Mouse (Mus musculus): ENCODE results near the gene Btg3. TPM values are rescaled to one million over a fixed set of nuclear protein-coding genes. Genes with fewer than 3 reads are reported as not detected.

Gene Btg3
- polyA plus RNA-seq, 1 experiment from 2014 or later = 70.6 TPM

DNA sequence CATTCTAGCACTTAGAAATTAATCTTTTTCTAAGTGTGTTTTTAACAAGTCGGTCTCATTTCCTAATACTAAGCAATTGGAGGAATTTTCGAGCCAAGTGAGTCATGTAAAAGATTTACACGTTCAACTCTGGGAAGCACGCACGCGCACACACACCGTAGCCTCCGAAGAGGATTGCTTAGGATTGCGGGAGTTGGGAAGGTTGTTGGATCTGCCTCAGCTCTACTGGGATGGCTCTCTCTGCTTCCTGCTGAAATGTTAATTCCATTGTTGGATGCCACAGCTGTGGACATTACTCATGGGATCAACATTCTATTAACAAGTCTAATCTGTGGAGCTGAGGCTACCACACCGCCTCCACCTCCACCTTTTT is 74.3 kb downstream of the Btg3 start:
- Histone ChIP-seq H3K9me3 (ENCODE audit: control insufficient read depth, low read length) (no peaks in the 10 kb centered on the region), H3K36me3 (ENCODE audit: control insufficient read depth, insufficient read depth, low read length) (no peaks in the 10 kb centered on the region), H3K27ac (replicated peaks; ENCODE audit: low read depth, low read length) (no peak overlapping the region), H3K4me2 (ENCODE audit: low read depth, low read length) (peak overlapping the region; percentile 95), H3K4me1 (ENCODE audit: control insufficient read depth, insufficient read depth, low read length) (peaks cover 5% of the 10 kb centered on the region), H3K27me3 (replicated peaks; ENCODE audit: control insufficient read depth, insufficient read depth, low read length) (0 out of 2 replicates have a peak, but pooled peaks cover 4% of the 10 kb centered on the region), H3K4me3 (ENCODE audit: low read depth, low read length) (peak overlapping the region; percentile 82), H3K9ac (ENCODE audit: low read depth, low read length) (peak overlapping the region; percentile 79)
- peak; percentile 68 for DNase-seq (ENCODE audit: low spot score)
- ATAC-seq (ENCODE audit: low read depth) = no peak
- WGBS = 5% methylated on average over 10 of the region's 10 CpGs

DNA sequence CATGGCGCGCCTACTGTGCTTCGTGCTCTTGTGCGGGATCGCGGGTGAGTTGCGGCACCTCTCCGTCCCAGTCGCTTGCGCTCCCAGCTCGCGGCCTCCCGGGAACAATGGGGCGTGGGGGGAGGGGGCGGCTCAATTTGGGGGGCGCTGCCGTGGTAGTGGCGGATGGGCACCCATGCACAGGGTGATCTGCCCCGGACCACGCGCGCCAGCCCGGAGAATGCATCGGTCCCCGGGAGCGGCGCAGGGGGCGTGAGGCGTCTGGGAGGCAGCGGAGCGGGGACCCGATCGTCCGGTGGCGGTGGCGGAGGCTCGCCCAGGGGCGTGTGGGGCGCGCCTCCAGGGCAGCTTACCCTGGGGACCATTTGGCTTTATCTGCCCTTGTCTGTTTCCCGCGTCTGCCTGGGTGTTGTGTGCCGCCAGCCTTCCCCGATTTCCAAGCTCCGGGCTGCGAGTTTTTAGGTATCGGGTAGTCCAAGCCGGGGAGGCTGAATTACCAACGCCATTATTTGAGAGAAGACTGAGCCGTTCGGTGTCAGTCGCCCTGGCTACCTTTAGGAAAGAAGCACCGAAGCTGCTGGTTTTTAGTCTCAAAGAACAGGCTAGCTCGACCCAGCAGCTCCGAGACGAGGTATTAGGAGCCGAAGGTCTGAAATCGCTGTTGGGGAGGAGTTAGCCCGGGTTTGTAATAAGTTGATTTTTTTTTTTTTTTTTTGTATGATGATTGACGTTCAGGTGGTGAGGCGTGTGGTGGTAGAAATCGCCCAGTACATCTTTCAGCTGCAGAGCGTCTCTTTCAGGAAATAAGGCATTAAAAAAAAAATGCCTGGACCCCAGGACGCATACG is 74.9 kb downstream of the Btg3 start:
- Histone ChIP-seq H3K9ac (ENCODE audit: low read depth, low read length) (peak overlapping the region; percentile 79), H3K27ac (replicated peaks; ENCODE audit: low read depth, low read length) (peak overlapping the region; percentile 65), H3K4me1 (ENCODE audit: control insufficient read depth, insufficient read depth, low read length) (peaks cover 5% of the 10 kb centered on the region), H3K9me3 (ENCODE audit: control insufficient read depth, low read length) (no peaks in the 10 kb centered on the region), H3K27me3 (replicated peaks; ENCODE audit: control insufficient read depth, insufficient read depth, low read length) (0 out of 2 replicates have a peak, but pooled peaks cover 4% of the 10 kb centered on the region), H3K4me3 (ENCODE audit: low read depth, low read length) (peak overlapping the region; percentile 82), H3K36me3 (ENCODE audit: control insufficient read depth, insufficient read depth, low read length) (no peaks in the 10 kb centered on the region), H3K4me2 (ENCODE audit: low read depth, low read length) (peak overlapping the region; percentile 95)
- WGBS = under 1% methylated on average over 35 of the region's 65 CpGs
- peak; percentile 49 for ATAC-seq (ENCODE audit: low read depth)
- peak; percentile 16 for DNase-seq (ENCODE audit: low spot score)

DNA sequence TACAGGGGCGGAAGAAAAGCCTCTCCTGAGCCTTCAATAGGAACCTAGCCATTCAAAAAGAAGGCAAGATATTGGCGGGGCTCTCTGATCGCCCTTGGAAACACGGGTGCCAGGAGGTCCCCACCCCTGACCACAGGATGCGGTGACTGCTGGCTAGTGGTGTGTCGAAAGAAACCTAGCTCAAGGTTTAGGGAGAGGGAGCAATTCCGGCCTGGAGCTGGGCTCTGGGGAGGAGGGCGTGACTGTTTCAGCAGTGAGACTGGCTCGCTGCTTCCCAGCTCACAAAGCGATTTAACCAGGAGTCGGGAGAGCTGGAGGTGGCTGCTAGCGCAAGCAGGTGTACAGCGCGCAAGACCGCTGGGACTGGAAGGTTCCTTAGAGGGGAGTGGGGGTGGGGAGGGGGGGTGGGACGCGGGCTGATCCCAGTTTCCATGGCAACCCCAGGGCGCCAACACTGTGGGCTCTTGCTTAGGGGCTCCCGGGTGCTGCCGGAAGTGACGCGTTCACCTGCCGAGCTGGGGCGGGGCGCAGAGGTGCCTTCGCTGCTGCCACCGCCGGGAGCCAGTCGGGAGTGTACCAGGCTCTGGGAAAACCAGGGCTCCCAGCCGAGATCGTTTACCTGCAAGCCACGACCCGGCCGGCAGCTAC is 75.7 kb downstream of the Btg3 start, which contains the start of gene Cxadr:
TSS of gene Cxadr (plus strand) at position 307 of the 648 bp plus-strand sequence.
- Histone ChIP-seq H3K27ac (replicated peaks; ENCODE audit: low read depth, low read length) (peak within 1 kb of the TSS; percentile 65), H3K4me1 (ENCODE audit: control insufficient read depth, insufficient read depth, low read length) (peaks cover 5% of the 10 kb centered on the region), H3K27me3 (replicated peaks; ENCODE audit: control insufficient read depth, insufficient read depth, low read length) (0 out of 2 replicates have a peak, but pooled peaks cover 4% of the 10 kb centered on the region), H3K4me3 (ENCODE audit: low read depth, low read length) (peak within 1 kb of the TSS; percentile 82), H3K9ac (ENCODE audit: low read depth, low read length) (peak within 1 kb of the TSS; percentile 79), H3K9me3 (ENCODE audit: control insufficient read depth, low read length) (no peaks in the 10 kb centered on the region), H3K36me3 (ENCODE audit: control insufficient read depth, insufficient read depth, low read length) (no peaks in the 10 kb centered on the region), H3K4me2 (ENCODE audit: low read depth, low read length) (peak within 1 kb of the TSS; percentile 95)
- under 1% methylated on average over 23 of the region's 34 CpGs for WGBS
- peak; percentile 96 for ATAC-seq (ENCODE audit: low read depth)
- DNase-seq (ENCODE audit: low spot score) = peak; percentile 93

DNA sequence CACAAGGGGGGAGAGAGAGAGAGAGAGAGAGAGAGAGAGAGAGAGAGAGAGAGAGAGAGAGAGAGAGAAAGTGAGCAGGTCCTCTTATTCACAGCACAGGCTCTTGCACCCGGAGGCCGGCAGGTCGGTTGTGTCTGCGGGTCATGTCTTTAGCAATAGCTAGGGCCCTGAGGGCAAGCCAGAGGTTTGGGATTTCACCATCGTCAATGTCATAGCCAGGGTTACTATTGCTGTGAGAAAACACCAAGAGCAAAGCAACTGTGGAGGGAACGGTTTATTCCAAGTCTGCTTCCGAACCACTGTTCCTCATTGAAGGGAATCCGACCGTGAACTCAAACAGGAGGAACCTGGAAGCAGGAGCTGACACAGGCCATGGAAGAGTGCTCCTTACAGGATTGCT is 80.9 kb downstream of the Btg3 start:
- H3K27ac ChIP-seq (replicated peaks; ENCODE audit: low read depth, low read length) = no peak overlapping the region
- no peaks in the 10 kb centered on the region for H3K4me1 ChIP-seq (ENCODE audit: control insufficient read depth, insufficient read depth, low read length)
- 0 out of 2 replicates have a peak, but pooled peaks cover 4% of the 10 kb centered on the region for H3K27me3 ChIP-seq (replicated peaks; ENCODE audit: control insufficient read depth, insufficient read depth, low read length)
- ATAC-seq (ENCODE audit: low read depth) (no peak), DNase-seq (ENCODE audit: low spot score) (no peak)
- H3K9ac ChIP-seq (ENCODE audit: low read depth, low read length) = no peak overlapping the region
- no peaks in the 10 kb centered on the region for H3K9me3 ChIP-seq (ENCODE audit: control insufficient read depth, low read length)
- H3K4me2 ChIP-seq (ENCODE audit: low read depth, low read length) = no peak overlapping the region
- WGBS = 77% methylated on average over 9 of the region's 9 CpGs
- H3K36me3 ChIP-seq (ENCODE audit: control insufficient read depth, insufficient read depth, low read length) = no peaks in the 10 kb centered on the region
- H3K4me3 ChIP-seq (ENCODE audit: low read depth, low read length) = no peak overlapping the region

DNA sequence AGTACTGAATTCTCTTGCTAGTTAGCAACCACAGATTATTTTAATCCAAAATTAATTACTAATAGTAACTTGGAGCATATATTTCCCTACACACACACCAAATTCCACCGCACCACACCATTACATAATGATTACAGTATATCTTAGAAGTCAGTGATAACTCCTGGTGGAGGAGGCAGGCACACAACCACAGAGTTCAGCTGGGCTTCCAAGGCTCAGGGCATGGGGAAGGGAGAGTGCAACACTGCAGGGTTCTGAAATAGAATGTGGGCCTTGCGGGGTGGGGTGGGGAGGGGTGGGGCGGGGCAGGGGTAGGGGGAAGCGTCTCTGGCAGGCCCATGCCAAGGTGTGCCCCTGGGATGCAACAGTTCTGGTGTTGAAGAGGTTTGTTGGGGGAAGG is 81.4 kb downstream of the Btg3 start:
- no peak overlapping the region for H3K4me2 ChIP-seq (ENCODE audit: low read depth, low read length)

DNA sequence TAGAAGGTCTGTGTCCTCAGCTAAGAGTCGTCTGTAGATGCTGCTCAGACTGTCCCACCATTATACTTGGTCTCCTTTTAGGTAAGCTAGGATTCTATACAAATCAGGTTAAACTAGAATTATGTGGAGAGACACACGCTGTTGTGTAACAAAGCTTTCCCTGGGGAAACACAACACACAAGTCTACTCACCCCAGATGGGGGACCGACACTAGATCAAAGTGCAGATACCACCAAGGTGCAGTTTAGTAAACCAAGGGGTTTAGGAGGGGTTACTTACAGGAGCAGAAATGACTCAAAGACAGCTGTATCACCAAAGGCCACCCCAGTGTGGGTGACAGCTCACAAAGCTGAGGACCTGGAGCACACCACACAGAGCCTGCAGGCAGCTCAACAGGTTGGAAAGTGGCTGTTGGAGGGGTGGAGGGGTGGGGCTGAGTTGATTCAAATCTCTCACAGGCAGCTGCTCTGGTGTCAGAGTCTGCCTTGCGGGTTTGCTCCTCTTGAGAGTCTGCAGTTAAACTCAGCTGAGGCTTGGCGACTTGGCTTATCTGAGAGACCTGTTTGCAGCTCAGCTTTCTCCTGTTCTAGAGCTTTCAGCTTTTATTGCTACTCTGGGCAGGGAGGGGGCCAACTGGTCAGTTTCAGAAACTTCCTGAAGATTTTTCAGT is 82.3 kb downstream of the Btg3 start:
- Histone ChIP-seq H3K27me3 (replicated peaks; ENCODE audit: control insufficient read depth, insufficient read depth, low read length) (no peaks in the 10 kb centered on the region), H3K9me3 (ENCODE audit: control insufficient read depth, low read length) (no peaks in the 10 kb centered on the region), H3K4me2 (ENCODE audit: low read depth, low read length) (no peak overlapping the region), H3K36me3 (ENCODE audit: control insufficient read depth, insufficient read depth, low read length) (no peaks in the 10 kb centered on the region), H3K4me3 (ENCODE audit: low read depth, low read length) (no peak overlapping the region), H3K4me1 (ENCODE audit: control insufficient read depth, insufficient read depth, low read length) (no peaks in the 10 kb centered on the region), H3K27ac (replicated peaks; ENCODE audit: low read depth, low read length) (no peak overlapping the region), H3K9ac (ENCODE audit: low read depth, low read length) (no peak overlapping the region)
- 30% methylated on average over 5 of the region's 5 CpGs for WGBS
- DNase-seq (ENCODE audit: low spot score) = peak; percentile 69
- peak; percentile 78 for ATAC-seq (ENCODE audit: low read depth)

More for the DNA sequence above, 81.4 kb downstream of the Btg3 start:
- Histone ChIP-seq H3K9me3 (ENCODE audit: control insufficient read depth, low read length) (no peaks in the 10 kb centered on the region), H3K27ac (replicated peaks; ENCODE audit: low read depth, low read length) (no peak overlapping the region), H3K9ac (ENCODE audit: low read depth, low read length) (no peak overlapping the region), H3K4me3 (ENCODE audit: low read depth, low read length) (no peak overlapping the region), H3K4me1 (ENCODE audit: control insufficient read depth, insufficient read depth, low read length) (no peaks in the 10 kb centered on the region), H3K36me3 (ENCODE audit: control insufficient read depth, insufficient read depth, low read length) (no peaks in the 10 kb centered on the region), H3K27me3 (replicated peaks; ENCODE audit: control insufficient read depth, insufficient read depth, low read length) (0 out of 2 replicates have a peak, but pooled peaks cover 4% of the 10 kb centered on the region)
- ATAC-seq (ENCODE audit: low read depth) (no peak), DNase-seq (ENCODE audit: low spot score) (no peak)
- WGBS = 58% methylated on average over 4 of the region's 4 CpGs

DNA sequence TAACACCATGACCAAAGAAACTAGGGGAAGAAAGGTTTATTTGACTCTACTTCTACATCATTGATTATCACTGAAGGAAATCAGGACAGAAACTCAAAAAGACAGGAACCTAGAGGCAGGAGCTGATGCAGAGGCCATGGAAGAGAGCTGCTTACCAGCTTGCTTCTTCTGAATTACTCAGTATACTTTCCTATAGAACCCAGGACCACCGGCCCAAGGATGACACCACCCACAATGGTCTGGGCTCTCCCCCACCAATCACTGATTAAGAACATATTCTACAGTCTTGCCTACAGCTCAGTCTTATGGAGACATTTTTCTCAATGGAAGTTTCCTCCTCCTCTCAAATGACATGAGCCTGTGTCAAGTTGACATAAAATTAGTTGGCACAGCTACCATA is 82.9 kb downstream of the Btg3 start:
- no peak overlapping the region for H3K27ac ChIP-seq (replicated peaks; ENCODE audit: low read depth, low read length)
- H3K27me3 ChIP-seq (replicated peaks; ENCODE audit: control insufficient read depth, insufficient read depth, low read length) = no peaks in the 10 kb centered on the region
- no peaks in the 10 kb centered on the region for H3K9me3 ChIP-seq (ENCODE audit: control insufficient read depth, low read length)
- H3K4me1 ChIP-seq (ENCODE audit: control insufficient read depth, insufficient read depth, low read length) = no peaks in the 10 kb centered on the region
- no peaks in the 10 kb centered on the region for H3K36me3 ChIP-seq (ENCODE audit: control insufficient read depth, insufficient read depth, low read length)
- no peak overlapping the region for H3K4me3 ChIP-seq (ENCODE audit: low read depth, low read length)
- DNase-seq (ENCODE audit: low spot score) (no peak), ATAC-seq (ENCODE audit: low read depth) (no peak)
- H3K9ac ChIP-seq (ENCODE audit: low read depth, low read length) = no peak overlapping the region
- 85% methylated on average over 1 of the region's 1 CpGs for WGBS
- no peak overlapping the region for H3K4me2 ChIP-seq (ENCODE audit: low read depth, low read length)

DNA sequence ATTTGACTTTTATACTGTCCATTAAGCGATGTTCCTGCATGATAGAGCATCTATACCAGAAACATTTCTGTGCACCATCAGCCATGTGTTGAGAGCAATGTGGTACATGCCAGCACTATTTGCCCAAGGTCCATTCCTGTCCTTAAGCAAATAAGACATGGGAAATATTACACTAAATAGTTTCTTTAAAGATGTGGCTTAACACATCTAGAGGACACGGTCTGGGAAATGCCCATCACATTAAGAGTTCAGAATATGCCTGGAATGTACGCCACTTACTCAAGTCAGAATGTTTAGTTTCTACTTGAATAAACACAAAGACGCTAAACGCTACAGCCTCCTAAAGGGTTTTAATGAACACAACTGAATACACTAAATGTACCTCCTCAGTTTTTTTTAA is 93.8 kb downstream of the Btg3 start:
- Histone ChIP-seq H3K9ac (ENCODE audit: low read depth, low read length) (no peak overlapping the region), H3K27me3 (replicated peaks; ENCODE audit: control insufficient read depth, insufficient read depth, low read length) (no peaks in the 10 kb centered on the region), H3K4me2 (ENCODE audit: low read depth, low read length) (no peak overlapping the region), H3K27ac (replicated peaks; ENCODE audit: low read depth, low read length) (no peak overlapping the region), H3K36me3 (ENCODE audit: control insufficient read depth, insufficient read depth, low read length) (no peaks in the 10 kb centered on the region), H3K4me3 (ENCODE audit: low read depth, low read length) (no peak overlapping the region), H3K9me3 (ENCODE audit: control insufficient read depth, low read length) (no peaks in the 10 kb centered on the region), H3K4me1 (ENCODE audit: control insufficient read depth, insufficient read depth, low read length) (no peaks in the 10 kb centered on the region)
- no peak for ATAC-seq (ENCODE audit: low read depth)
- DNase-seq (ENCODE audit: low spot score) = no peak
- 74% methylated on average over 5 of the region's 5 CpGs for WGBS
